Mouse (Mus musculus) liver, embryonic 13.5 days (tissue): ENCODE measurements around the gene Galp. TPM values are rescaled to one million over a fixed set of nuclear protein-coding genes. Genes with fewer than 3 reads are reported as not detected.
A peak's percentile ranks its signal among the peaks of the same experiment; 100 is the strongest.

ENCODE experiments used
- ATAC-seq: fragments of 200-750 bp; cut with Nextera tagmentation; 2 replicates; pipeline ENCODE4 v1.8.0; 2017; ENCODE audit warnings: low read depth, mild to moderate bottlenecking, moderate number of reproducible peaks, moderate library complexity
- DNase-seq: peaks from one replicate; pipeline ENCODE4 v3.0.0; 2022
- H3K27ac ChIP-seq: fragments of 300-500 bp; sonication (generic); 2 replicates; pipeline ENCODE4 v1.5.1; 2015; ENCODE audit warnings: moderate library complexity, mild to moderate bottlenecking, inconsistent platforms
- H3K27me3 ChIP-seq: fragments of 300-500 bp; sonication (generic); 2 replicates; pipeline ENCODE4 v1.6.1; 2015; ENCODE audit warnings: mild to moderate bottlenecking, inconsistent platforms
- H3K36me3 ChIP-seq: fragments of 300-500 bp; sonication (generic); 2 replicates; pipeline ENCODE4 v1.6.1; 2015; ENCODE audit warnings: mild to moderate bottlenecking, inconsistent platforms
- H3K4me1 ChIP-seq: fragments of 300-500 bp; sonication (generic); replicated peaks from 2 replicates; pipeline ENCODE4 v1.6.1; 2015; ENCODE audit warnings: inconsistent platforms
- H3K4me2 ChIP-seq: fragments of 300-500 bp; sonication (generic); 2 replicates; pipeline ENCODE4 v1.6.1; 2015; ENCODE audit warnings: inconsistent platforms, mild to moderate bottlenecking, moderate library complexity
- H3K4me3 ChIP-seq: fragments of 300-500 bp; sonication (generic); replicated peaks from 2 replicates; pipeline ENCODE4 v1.5.1; 2015; ENCODE audit warnings: mild to moderate bottlenecking, inconsistent platforms
- H3K9ac ChIP-seq: fragments of 300-500 bp; sonication (generic); 2 replicates; pipeline ENCODE4 v1.6.1; 2015; ENCODE audit warnings: mild to moderate bottlenecking, inconsistent platforms
- H3K9me3 ChIP-seq: fragments of 300-500 bp; sonication (generic); replicated peaks from 2 replicates; pipeline ENCODE4 v1.6.1; 2016; ENCODE audit warnings: inconsistent platforms
- WGBS: fragments of 180-500 bp; shearing (Covaris S2); methylation state at CpG from one replicate; pipeline ENCODE4 v1.1.7; 2015; ENCODE audit not compliant: insufficient replicate concordance; 5-methylcytosine and 5-hydroxymethylcytosine counted together
- polyA plus RNA-seq: library from polyadenylated mRNA; unstranded; fragments of >200 nt; fragmentation: Nextera tagmentation; extraction: Ambion mirVana; gene quantifications from 2 replicates; pipeline ENCODE4 v1.2.1, GENCODE M21; 2015

The Galp gene
- polyA plus RNA-seq, result not detected in 2 replicates

- 27% methylated on average over 3 of the region's 3 CpGs for WGBS
- no peak within 1 kb of the TSS for H3K9ac ChIP-seq
- H3K36me3 ChIP-seq, result no peaks in the 10 kb centered on the region
- no peak within 1 kb of the TSS for H3K27ac ChIP-seq
- no peak within 1 kb of the TSS for H3K4me2 ChIP-seq
- no peaks in the 10 kb centered on the region for H3K9me3 ChIP-seq
- ATAC-seq (no peak), DNase-seq (no peak)
- no peak within 1 kb of the TSS for H3K4me3 ChIP-seq
- H3K27me3 ChIP-seq, result no peaks in the 10 kb centered on the region
- H3K4me1 ChIP-seq, result no peaks in the 10 kb centered on the region
These were observed at the start of gene Galp for GRCm38 (mm10) chr7:6196790-6197189. Gene Galp, plus strand, starts transcription at chr7:6197090.

DNA sequence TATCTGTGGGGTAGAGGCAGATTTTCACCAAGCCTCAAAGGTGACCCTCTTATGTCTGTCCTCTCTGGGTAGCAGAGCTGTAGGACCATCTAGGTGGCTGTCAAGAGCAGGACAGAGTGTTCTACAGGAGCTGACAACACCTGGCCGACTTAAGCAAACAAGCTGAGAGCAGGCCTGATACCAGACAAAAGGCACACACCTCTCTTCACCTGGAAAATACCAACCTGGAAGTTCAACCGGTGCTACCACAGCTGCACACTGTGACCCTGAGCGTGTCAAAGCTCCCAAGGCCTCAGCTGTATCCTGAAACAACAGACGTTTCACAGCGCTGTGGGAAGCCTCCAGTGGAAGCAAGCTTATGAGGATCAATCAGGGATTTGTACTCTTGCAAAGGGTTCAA is 49.2 kb upstream of the Galp start:
- peaks cover 86% of the 10 kb centered on the region for H3K4me1 ChIP-seq
- WGBS, result 68% methylated on average over 5 of the region's 5 CpGs

GRCm38 (mm10) chr7:6151266-6151665 is 45.6 kb upstream of the Galp start:
- Histone ChIP-seq H3K27ac (peak overlapping the region; percentile 24), H3K9ac (no peak overlapping the region), H3K4me2 (no peak overlapping the region), H3K4me3 (no peak overlapping the region), H3K9me3 (no peaks in the 10 kb centered on the region), H3K4me1 (peaks cover 87% of the 10 kb centered on the region), H3K27me3 (no peaks in the 10 kb centered on the region), H3K36me3 (no peaks in the 10 kb centered on the region)
- DNase-seq, result no peak
- 78% methylated on average over 1 of the region's 1 CpGs for WGBS
- no peak for ATAC-seq

More for the DNA sequence above, 49.2 kb upstream of the Galp start:
- Histone ChIP-seq H3K9me3 (no peaks in the 10 kb centered on the region), H3K9ac (0 out of 2 replicates have a peak overlapping the region, but pooled peaks have one; percentile 24), H3K4me2 (no peak overlapping the region), H3K27ac (peak overlapping the region; percentile 43; the same call in 1 of the 2 replicates), H3K36me3 (no peaks in the 10 kb centered on the region), H3K27me3 (no peaks in the 10 kb centered on the region), H3K4me3 (no peak overlapping the region)
- ATAC-seq (no peak), DNase-seq (no peak)

DNA sequence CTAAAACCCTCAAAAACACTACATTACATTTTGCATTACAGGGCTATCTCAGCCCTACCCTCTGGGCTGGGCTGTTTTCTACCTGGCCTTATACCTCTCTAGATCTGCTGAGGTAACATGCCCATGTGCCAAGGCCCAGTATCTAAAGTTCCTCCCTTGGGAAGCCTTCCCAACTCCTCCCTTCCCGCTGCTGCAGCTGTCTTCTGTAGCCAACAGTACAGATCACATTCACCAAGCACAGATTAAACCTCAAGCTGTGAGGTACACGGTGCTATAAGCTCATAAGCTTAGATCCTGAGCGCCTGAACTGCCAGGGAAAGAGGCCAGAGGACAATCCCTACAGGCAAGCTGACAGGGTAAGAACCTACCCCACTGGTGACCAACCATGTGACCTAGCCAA is 44.9 kb upstream of the Galp start:
- ATAC-seq, result no peak
- Histone ChIP-seq H3K9ac (peak overlapping the region; percentile 35; the same call in 1 of the 2 replicates), H3K4me3 (no peak overlapping the region), H3K4me1 (peaks cover 87% of the 10 kb centered on the region), H3K4me2 (no peak overlapping the region), H3K27ac (no peak overlapping the region), H3K36me3 (no peaks in the 10 kb centered on the region), H3K9me3 (no peaks in the 10 kb centered on the region), H3K27me3 (no peaks in the 10 kb centered on the region)
- DNase-seq, result no peak
- 68% methylated on average over 3 of the region's 3 CpGs for WGBS

DNA sequence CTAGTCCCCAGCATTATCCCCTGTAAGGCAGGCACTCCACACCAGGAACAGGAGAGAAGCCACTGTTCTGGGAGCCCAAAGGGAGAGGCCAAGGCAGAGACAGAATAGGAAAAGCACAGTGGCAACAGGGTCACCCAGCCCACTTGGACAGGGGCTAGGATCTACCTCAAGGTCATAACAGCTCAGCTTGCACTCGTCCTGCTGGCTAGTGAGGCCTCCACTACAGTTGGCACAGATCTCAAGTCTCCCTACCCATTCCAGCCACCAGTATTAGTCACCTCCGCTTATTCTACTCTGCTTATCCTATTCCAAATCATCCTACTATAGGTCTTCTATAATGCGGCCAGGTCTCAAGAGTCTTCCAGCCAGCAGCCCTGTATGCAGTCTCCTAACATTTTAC is 43.8 kb upstream of the Galp start:
- H3K4me3 ChIP-seq, result no peak overlapping the region
- 77% methylated on average over 3 of the region's 3 CpGs for WGBS
- no peak overlapping the region for H3K9ac ChIP-seq
- H3K36me3 ChIP-seq, result no peaks in the 10 kb centered on the region
- peaks cover 87% of the 10 kb centered on the region for H3K4me1 ChIP-seq
- no peak for DNase-seq
- H3K27ac ChIP-seq, result no peak overlapping the region
- no peak for ATAC-seq
- H3K27me3 ChIP-seq, result no peaks in the 10 kb centered on the region
- H3K9me3 ChIP-seq, result no peaks in the 10 kb centered on the region
- no peak overlapping the region for H3K4me2 ChIP-seq

DNA sequence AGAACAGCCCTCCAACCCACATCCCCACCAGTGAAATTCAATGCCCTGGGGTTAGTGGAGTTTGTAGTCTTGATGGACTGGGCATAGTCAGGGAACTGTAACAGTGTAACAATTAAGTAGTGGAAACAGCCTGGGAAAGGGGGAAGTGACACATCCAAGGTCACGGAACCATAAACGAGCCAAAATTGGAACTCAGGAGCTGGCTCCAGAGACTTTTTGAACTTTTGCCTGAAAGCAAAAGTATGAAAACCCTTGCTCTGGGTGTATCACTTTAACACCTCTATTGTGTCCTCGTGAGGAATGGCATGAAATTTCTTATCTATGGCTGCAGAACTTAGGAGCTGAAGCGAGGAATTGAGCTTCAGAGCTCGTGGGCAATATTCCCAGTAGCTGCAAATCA is 42.7 kb upstream of the Galp start:
- Histone ChIP-seq H3K4me2 (peak overlapping the region; percentile 91), H3K4me1 (peaks cover 80% of the 10 kb centered on the region), H3K27me3 (no peaks in the 10 kb centered on the region), H3K9ac (peak overlapping the region; percentile 93), H3K36me3 (no peaks in the 10 kb centered on the region), H3K4me3 (peak overlapping the region; percentile 85), H3K27ac (peak overlapping the region; percentile 90), H3K9me3 (no peaks in the 10 kb centered on the region)
- DNase-seq, result no peak
- 35% methylated on average over 5 of the region's 5 CpGs for WGBS
- ATAC-seq, result no peak

DNA sequence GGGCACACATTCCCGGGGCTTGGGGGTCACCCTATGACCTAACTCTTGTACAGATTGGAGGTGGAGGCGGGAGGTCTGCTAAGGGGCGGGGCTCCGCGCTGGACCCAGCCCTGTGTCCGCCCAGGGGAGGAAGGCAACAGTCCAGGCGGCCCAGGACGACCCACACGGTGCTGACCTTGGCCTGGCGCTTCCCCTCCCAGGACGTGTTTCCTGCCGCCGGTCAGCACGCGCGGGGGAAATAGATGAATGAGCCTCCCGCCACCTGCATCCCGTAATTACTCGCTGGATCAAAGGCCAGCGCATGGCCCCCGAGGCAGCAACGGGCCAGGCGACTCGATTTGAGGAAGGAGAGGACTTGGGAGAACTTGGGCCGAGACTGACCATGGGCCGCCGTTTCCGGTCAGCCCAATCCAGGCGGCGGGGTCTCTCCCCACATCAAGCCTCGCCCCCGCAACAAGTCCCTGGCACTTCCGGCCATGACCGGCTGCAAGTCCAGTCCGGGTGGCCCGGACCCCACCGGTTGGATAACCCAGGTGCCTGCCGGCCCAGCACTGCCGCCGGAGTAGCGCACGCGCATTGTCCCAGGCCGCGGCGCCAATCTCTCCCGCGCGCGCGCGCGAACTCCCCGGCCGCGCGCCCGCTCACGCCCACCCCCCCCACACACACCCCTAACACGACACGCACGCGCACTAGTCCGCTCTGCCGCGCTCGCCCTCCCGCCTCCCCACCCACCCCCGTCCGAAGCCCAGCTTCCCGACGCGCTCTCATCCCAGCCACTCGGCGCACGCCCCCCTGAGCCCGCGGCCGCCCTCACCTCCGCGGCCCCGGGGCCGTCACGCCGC is 41.6 kb upstream of the Galp start:
- WGBS, result under 1% methylated on average over 67 of the region's 85 CpGs
- H3K27me3 ChIP-seq, result no peaks in the 10 kb centered on the region
- H3K9me3 ChIP-seq, result no peaks in the 10 kb centered on the region
- H3K4me3 ChIP-seq, result peak overlapping the region; percentile 85
- H3K9ac ChIP-seq, result peak overlapping the region; percentile 93
- H3K27ac ChIP-seq, result peak overlapping the region; percentile 90
- H3K36me3 ChIP-seq, result no peaks in the 10 kb centered on the region
- H3K4me2 ChIP-seq, result peak overlapping the region; percentile 91
- DNase-seq, result peak; percentile 66
- ATAC-seq, result peak; percentile 67
- H3K4me1 ChIP-seq, result peaks cover 70% of the 10 kb centered on the region

- no peaks in the 10 kb centered on the region for H3K9me3 ChIP-seq
- peak within 1 kb of the TSS; percentile 90 for H3K27ac ChIP-seq
- H3K4me2 ChIP-seq, result peak within 1 kb of the TSS; percentile 91
- ATAC-seq (peak; percentile 87), DNase-seq (peak; percentile 85)
- no peaks in the 10 kb centered on the region for H3K36me3 ChIP-seq
- no peaks in the 10 kb centered on the region for H3K27me3 ChIP-seq
- under 1% methylated on average over 52 of the region's 54 CpGs for WGBS
- H3K9ac ChIP-seq, result peak within 1 kb of the TSS; percentile 93
- H3K4me1 ChIP-seq, result peaks cover 65% of the 10 kb centered on the region
- H3K4me3 ChIP-seq, result peak within 1 kb of the TSS; percentile 85
These were observed 40.9 kb upstream of the Galp start, which contains the start of gene Zfp787 for GRCm38 (mm10) chr7:6155901-6156411. Gene Zfp787, minus strand, starts transcription at chr7:6155997.

DNA sequence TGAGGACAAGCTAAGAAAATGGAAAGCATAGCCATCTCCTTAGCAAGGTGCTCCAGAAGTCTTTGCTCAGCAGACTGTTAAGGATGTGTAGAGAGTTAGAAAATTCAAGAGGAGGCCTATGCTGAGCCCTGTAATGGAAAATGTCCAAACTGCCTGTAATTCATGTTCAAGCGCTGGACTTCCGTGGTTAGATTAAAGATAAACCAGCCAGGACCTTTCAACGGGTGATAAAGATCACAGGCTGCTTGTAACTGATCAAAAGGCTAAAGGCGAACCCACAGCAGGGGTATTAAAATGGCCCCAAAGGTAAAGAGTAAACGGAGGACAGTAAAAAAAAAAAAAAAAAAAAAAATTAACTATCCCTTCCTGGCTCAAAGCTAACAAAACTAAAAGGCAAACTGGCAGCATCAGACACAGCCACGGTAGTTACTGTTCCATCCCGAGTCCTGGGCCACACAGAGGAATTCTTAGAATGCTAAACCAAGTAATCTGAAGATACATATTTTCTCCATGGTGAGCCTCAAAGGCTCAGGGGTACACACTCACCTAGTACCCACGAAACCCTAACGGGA is 39.9 kb upstream of the Galp start:
- DNase-seq (no peak), ATAC-seq (no peak)
- Histone ChIP-seq H3K9ac (peak overlapping the region; percentile 93), H3K4me3 (peak overlapping the region; percentile 85), H3K27ac (peak overlapping the region; percentile 90), H3K4me1 (peaks cover 55% of the 10 kb centered on the region), H3K27me3 (no peaks in the 10 kb centered on the region), H3K9me3 (no peaks in the 10 kb centered on the region), H3K36me3 (no peaks in the 10 kb centered on the region), H3K4me2 (peak overlapping the region; percentile 91)
- 26% methylated on average over 9 of the region's 9 CpGs for WGBS

- H3K9me3 ChIP-seq, result no peaks in the 10 kb centered on the region
- H3K27ac ChIP-seq, result peak overlapping the region; percentile 90
- no peaks in the 10 kb centered on the region for H3K36me3 ChIP-seq
- ATAC-seq (no peak), DNase-seq (no peak)
- H3K9ac ChIP-seq, result 0 out of 2 replicates have a peak overlapping the region, but pooled peaks have one; percentile 93
- H3K4me2 ChIP-seq, result peak overlapping the region; percentile 91
- peak overlapping the region; percentile 85; the same call in 1 of the 2 replicates for H3K4me3 ChIP-seq
- 16% methylated on average over 1 of the region's 1 CpGs for WGBS
- H3K4me1 ChIP-seq, result peaks cover 51% of the 10 kb centered on the region
- H3K27me3 ChIP-seq, result no peaks in the 10 kb centered on the region
These were observed 39.4 kb upstream of the Galp start for GRCm38 (mm10) chr7:6157479-6157878.

DNA sequence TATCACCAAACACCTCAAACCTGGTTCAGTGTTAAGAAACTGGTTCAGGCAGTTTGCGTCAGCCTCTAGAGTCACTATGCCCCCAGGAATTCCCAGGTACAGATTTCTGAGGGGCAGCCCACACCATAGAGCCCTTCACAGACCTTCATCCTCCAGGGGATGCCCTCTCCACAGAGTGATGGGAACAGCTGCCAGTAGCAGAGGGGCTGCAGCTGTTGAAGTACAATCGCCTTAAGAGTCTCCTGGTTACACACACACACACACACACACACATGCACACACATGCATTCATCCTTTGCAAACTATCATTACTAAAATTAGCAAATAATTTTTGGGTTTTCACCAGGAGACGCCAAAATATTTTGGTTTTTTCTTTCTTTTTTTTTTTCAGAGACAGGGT is 37.3 kb upstream of the Galp start:
- DNase-seq (no peak), ATAC-seq (no peak)
- H3K27me3 ChIP-seq, result no peaks in the 10 kb centered on the region
- no peak overlapping the region for H3K4me2 ChIP-seq
- peaks cover 30% of the 10 kb centered on the region for H3K4me1 ChIP-seq
- H3K9me3 ChIP-seq, result no peaks in the 10 kb centered on the region
- H3K9ac ChIP-seq, result no peak overlapping the region
- no peaks in the 10 kb centered on the region for H3K36me3 ChIP-seq
- H3K27ac ChIP-seq, result no peak overlapping the region
- WGBS, result 84% methylated on average over 3 of the region's 3 CpGs
- no peak overlapping the region for H3K4me3 ChIP-seq
